ENCODE assay signal across 17 mouse cellular contexts in the genomic region with DNA sequence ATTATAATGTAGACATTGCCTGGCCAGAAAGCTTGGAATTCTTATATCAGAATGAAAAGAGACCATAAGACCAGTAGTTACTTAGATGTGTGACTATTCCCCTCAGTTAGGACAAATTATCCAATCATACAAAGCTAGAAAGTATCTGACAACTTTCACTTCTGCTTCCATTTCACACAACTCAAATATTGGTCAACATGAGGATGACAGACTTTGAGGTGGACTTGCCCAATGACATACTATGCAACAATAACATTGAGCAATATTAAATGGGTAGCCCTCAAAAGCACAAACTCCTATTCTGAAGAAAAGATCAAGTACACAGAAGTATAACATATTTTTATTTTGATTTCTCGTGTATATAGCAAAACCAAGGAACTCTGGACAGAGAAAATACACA. TPM values are rescaled to one million over a fixed set of nuclear protein-coding genes. Genes with fewer than 3 reads are reported as not detected.
"Had no signal": no experiment of that assay in that cellular context is flagged by ENCODE, and none has a peak within 500 bp of the region (broad histone marks: within the 10 kb centered on the region; RNA-seq: fewer than 3 reads in every experiment).

No protein-coding gene starts in this region.

- DNase-seq: kidney, adult 11 months; kidney, adult 8-10 months; kidney, postnatal 10 days; kidney, postnatal 36 days; layer of hippocampus, postnatal 36 days; left cerebral cortex, postnatal 4 days; liver, postnatal 0 days; lung, embryonic 14.5 days; lung, postnatal 10 days; retina, postnatal 1 day; right cerebral cortex, postnatal 4 days; thymus, adult 2 months; thymus, postnatal 14 days; thymus, postnatal 4 days had no signal

- ATAC-seq: liver, postnatal 0 days; midbrain, embryonic 15.5 days had no signal

RNA-seq across cellular contexts. Expression of a gene that starts 35.5 kb away (rescaled TPM):
- total RNA-seq: neutrophil, adult 5-6 weeks had no signal
- polyA plus RNA-seq: liver, postnatal 0 days; lung, embryonic 14.5 days; myocyte had no signal
